Mouse (Mus musculus): ENCODE results near the gene Hspb2. TPM values are rescaled to one million over a fixed set of nuclear protein-coding genes. Genes with fewer than 3 reads are reported as not detected.

Hspb2 gene
- polyA plus RNA-seq, 1 experiment from 2014 or later = 5.0 TPM

GRCm38 (mm10) chr9:50724661-50725330, 27.4 kb downstream of the Hspb2 start:
- Histone ChIP-seq H3K4me2 (ENCODE audit: low read depth, low read length) (no peak overlapping the region), H3K27ac (ENCODE audit: low read length) (no peak overlapping the region), H3K27me3 (replicated peaks; ENCODE audit: control insufficient read depth, insufficient read depth, low read length) (no peaks in the 10 kb centered on the region), H3K4me1 (ENCODE audit: control insufficient read depth, insufficient read depth, low read length) (peaks cover 7% of the 10 kb centered on the region; the same call in 1 of the 2 replicates), H3K36me3 (ENCODE audit: control insufficient read depth, insufficient read depth, low read length) (no peaks in the 10 kb centered on the region), H3K9me3 (ENCODE audit: control insufficient read depth, low read length) (no peaks in the 10 kb centered on the region), H3K9ac (ENCODE audit: low read depth, low read length) (no peak overlapping the region), H3K4me3 (ENCODE audit: low read length) (no peak overlapping the region)
- WGBS = 51% methylated on average over 3 of the region's 3 CpGs
- ATAC-seq = no peak

GRCm38 (mm10) chr9:50724147-50724546, 28.0 kb downstream of the Hspb2 start:
- H3K36me3 ChIP-seq (ENCODE audit: control insufficient read depth, insufficient read depth, low read length) = no peaks in the 10 kb centered on the region
- no peak overlapping the region for H3K4me2 ChIP-seq (ENCODE audit: low read depth, low read length)
- no peak overlapping the region for H3K27ac ChIP-seq (ENCODE audit: low read length)
- no peaks in the 10 kb centered on the region for H3K27me3 ChIP-seq (replicated peaks; ENCODE audit: control insufficient read depth, insufficient read depth, low read length)
- H3K4me3 ChIP-seq (ENCODE audit: low read length) = no peak overlapping the region
- 81% methylated on average over 2 of the region's 2 CpGs for whole genome bisulfite sequencing
- no peak overlapping the region for H3K9ac ChIP-seq (ENCODE audit: low read depth, low read length)
- H3K9me3 ChIP-seq (ENCODE audit: control insufficient read depth, low read length) = no peaks in the 10 kb centered on the region
- H3K4me1 ChIP-seq (ENCODE audit: control insufficient read depth, insufficient read depth, low read length) = peaks cover 7% of the 10 kb centered on the region; the same call in 1 of the 2 replicates
- no peak for ATAC-seq

- Histone ChIP-seq H3K4me2 (ENCODE audit: low read depth, low read length) (no peak overlapping the region), H3K27ac (ENCODE audit: low read length) (peak overlapping the region; percentile 40), H3K9ac (ENCODE audit: low read depth, low read length) (no peak overlapping the region), H3K36me3 (ENCODE audit: control insufficient read depth, insufficient read depth, low read length) (no peaks in the 10 kb centered on the region), H3K4me1 (ENCODE audit: control insufficient read depth, insufficient read depth, low read length) (peaks cover 7% of the 10 kb centered on the region; the same call in 1 of the 2 replicates), H3K4me3 (ENCODE audit: low read length) (no peak overlapping the region), H3K9me3 (ENCODE audit: control insufficient read depth, low read length) (no peaks in the 10 kb centered on the region), H3K27me3 (replicated peaks; ENCODE audit: control insufficient read depth, insufficient read depth, low read length) (no peaks in the 10 kb centered on the region)
- 37% methylated on average over 7 of the region's 7 CpGs for WGBS
- no peak for ATAC-seq
Measured at GRCm38 (mm10) chr9:50723406-50723805, 28.7 kb downstream of the Hspb2 start.

- no peaks in the 10 kb centered on the region for H3K27me3 ChIP-seq (replicated peaks; ENCODE audit: control insufficient read depth, insufficient read depth, low read length)
- no peak for ATAC-seq
- H3K9ac ChIP-seq (ENCODE audit: low read depth, low read length) = no peak overlapping the region
- no peak overlapping the region for H3K4me2 ChIP-seq (ENCODE audit: low read depth, low read length)
- no peaks in the 10 kb centered on the region for H3K9me3 ChIP-seq (ENCODE audit: control insufficient read depth, low read length)
- H3K4me1 ChIP-seq (ENCODE audit: control insufficient read depth, insufficient read depth, low read length) = peaks cover 7% of the 10 kb centered on the region; the same call in 1 of the 2 replicates
- H3K27ac ChIP-seq (ENCODE audit: low read length) = no peak overlapping the region
- H3K36me3 ChIP-seq (ENCODE audit: control insufficient read depth, insufficient read depth, low read length) = no peaks in the 10 kb centered on the region
- WGBS = 57% methylated on average over 8 of the region's 8 CpGs
- no peak overlapping the region for H3K4me3 ChIP-seq (ENCODE audit: low read length)
Measured at GRCm38 (mm10) chr9:50722451-50722911, 29.7 kb downstream of the Hspb2 start.

- H3K4me2 ChIP-seq (ENCODE audit: low read depth, low read length) = no peak overlapping the region
- WGBS = 28% methylated on average over 12 of the region's 12 CpGs
- ATAC-seq = 0 out of 2 replicates have a peak, but pooled peaks have one; percentile 28
Measured at GRCm38 (mm10) chr9:50721061-50721460, 31.1 kb downstream of the Hspb2 start.

GRCm38 (mm10) chr9:50718878-50719277, 33.3 kb downstream of the Hspb2 start:
- no peaks in the 10 kb centered on the region for H3K9me3 ChIP-seq (ENCODE audit: control insufficient read depth, low read length)
- WGBS = 75% methylated on average over 4 of the region's 4 CpGs
- no peaks in the 10 kb centered on the region for H3K27me3 ChIP-seq (replicated peaks; ENCODE audit: control insufficient read depth, insufficient read depth, low read length)
- no peak overlapping the region for H3K4me2 ChIP-seq (ENCODE audit: low read depth, low read length)
- ATAC-seq = no peak
- H3K4me3 ChIP-seq (ENCODE audit: low read length) = no peak overlapping the region
- no peak overlapping the region for H3K9ac ChIP-seq (ENCODE audit: low read depth, low read length)
- no peak overlapping the region for H3K27ac ChIP-seq (ENCODE audit: low read length)
- H3K36me3 ChIP-seq (ENCODE audit: control insufficient read depth, insufficient read depth, low read length) = no peaks in the 10 kb centered on the region
- peaks cover 4% of the 10 kb centered on the region; the same call in 1 of the 2 replicates for H3K4me1 ChIP-seq (ENCODE audit: control insufficient read depth, insufficient read depth, low read length)

More at GRCm38 (mm10) chr9:50721061-50721460, 31.1 kb downstream of the Hspb2 start:
- H3K4me1 ChIP-seq (ENCODE audit: control insufficient read depth, insufficient read depth, low read length) = peaks cover 7% of the 10 kb centered on the region; the same call in 1 of the 2 replicates
- H3K4me3 ChIP-seq (ENCODE audit: low read length) = no peak overlapping the region
- no peaks in the 10 kb centered on the region for H3K9me3 ChIP-seq (ENCODE audit: control insufficient read depth, low read length)
- H3K36me3 ChIP-seq (ENCODE audit: control insufficient read depth, insufficient read depth, low read length) = no peaks in the 10 kb centered on the region
- no peak overlapping the region for H3K27ac ChIP-seq (ENCODE audit: low read length)
- H3K27me3 ChIP-seq (replicated peaks; ENCODE audit: control insufficient read depth, insufficient read depth, low read length) = no peaks in the 10 kb centered on the region
- no peak overlapping the region for H3K9ac ChIP-seq (ENCODE audit: low read depth, low read length)

GRCm38 (mm10) chr9:50714188-50714587, 38.0 kb downstream of the Hspb2 start:
- no peak overlapping the region for H3K4me2 ChIP-seq (ENCODE audit: low read depth, low read length)
- H3K9me3 ChIP-seq (ENCODE audit: control insufficient read depth, low read length) = no peaks in the 10 kb centered on the region
- H3K4me3 ChIP-seq (ENCODE audit: low read length) = no peak overlapping the region
- no peak for ATAC-seq
- 49% methylated on average over 4 of the region's 4 CpGs for WGBS
- no peak overlapping the region for H3K27ac ChIP-seq (ENCODE audit: low read length)
- no peaks in the 10 kb centered on the region for H3K36me3 ChIP-seq (ENCODE audit: control insufficient read depth, insufficient read depth, low read length)
- no peak overlapping the region for H3K9ac ChIP-seq (ENCODE audit: low read depth, low read length)
- H3K27me3 ChIP-seq (replicated peaks; ENCODE audit: control insufficient read depth, insufficient read depth, low read length) = no peaks in the 10 kb centered on the region
- H3K4me1 ChIP-seq (ENCODE audit: control insufficient read depth, insufficient read depth, low read length) = no peaks in the 10 kb centered on the region

- Histone ChIP-seq H3K27me3 (replicated peaks; ENCODE audit: control insufficient read depth, insufficient read depth, low read length) (no peaks in the 10 kb centered on the region), H3K9ac (ENCODE audit: low read depth, low read length) (no peak overlapping the region), H3K4me3 (ENCODE audit: low read length) (no peak overlapping the region), H3K9me3 (ENCODE audit: control insufficient read depth, low read length) (no peaks in the 10 kb centered on the region), H3K4me1 (ENCODE audit: control insufficient read depth, insufficient read depth, low read length) (no peaks in the 10 kb centered on the region), H3K36me3 (ENCODE audit: control insufficient read depth, insufficient read depth, low read length) (no peaks in the 10 kb centered on the region), H3K27ac (ENCODE audit: low read length) (no peak overlapping the region), H3K4me2 (ENCODE audit: low read depth, low read length) (no peak overlapping the region)
- 85% methylated on average over 4 of the region's 4 CpGs for WGBS
- ATAC-seq = no peak
Measured at GRCm38 (mm10) chr9:50711337-50711736, 40.8 kb downstream of the Hspb2 start.

- H3K36me3 ChIP-seq (ENCODE audit: control insufficient read depth, insufficient read depth, low read length) = no peaks in the 10 kb centered on the region
- no peaks in the 10 kb centered on the region for H3K9me3 ChIP-seq (ENCODE audit: control insufficient read depth, low read length)
- 27% methylated on average over 2 of the region's 2 CpGs for WGBS
- H3K9ac ChIP-seq (ENCODE audit: low read depth, low read length) = no peak overlapping the region
- no peak for ATAC-seq
- no peak overlapping the region for H3K27ac ChIP-seq (ENCODE audit: low read length)
- no peak overlapping the region for H3K4me3 ChIP-seq (ENCODE audit: low read length)
- no peaks in the 10 kb centered on the region for H3K27me3 ChIP-seq (replicated peaks; ENCODE audit: control insufficient read depth, insufficient read depth, low read length)
- no peak overlapping the region for H3K4me2 ChIP-seq (ENCODE audit: low read depth, low read length)
- no peaks in the 10 kb centered on the region for H3K4me1 ChIP-seq (ENCODE audit: control insufficient read depth, insufficient read depth, low read length)
Measured at GRCm38 (mm10) chr9:50709108-50709507, 43.0 kb downstream of the Hspb2 start.
